Mouse (Mus musculus): ENCODE measurements around the gene 5730480H06Rik.

GRCm38 (mm10) chr5:48320597-48320996 lies 7.2 kb upstream of the 5730480H06Rik start:
- TF ChIP-seq POLR2A (IDR thresholded peaks at IDR 0.05; ENCODE audit: extremely low read depth, insufficient read depth, low read length): no peak
- no peak for TF ChIP-seq CTCF (IDR thresholded peaks at IDR 0.05; ENCODE audit: low read depth, low read length)
